Mouse (Mus musculus) urinary bladder, postnatal 36 days (tissue): ENCODE measurements around the gene Plb1.

Experiments
- DNase-seq, 2 experiments: peaks; one replicate each; pipeline ENCODE4 v3.0.0; 2022; ENCODE audit warnings: low spot score in 2 of 2, mixed read lengths in 1 of 2

The Plb1 gene

GRCm38 (mm10) chr5:32392281-32392680 is 159.8 kb downstream of the Plb1 start:
- DNase-seq = no peak

- DNase-seq = no peak
These were observed 162.1 kb downstream of the Plb1 start for GRCm38 (mm10) chr5:32394586-32394985.

DNA sequence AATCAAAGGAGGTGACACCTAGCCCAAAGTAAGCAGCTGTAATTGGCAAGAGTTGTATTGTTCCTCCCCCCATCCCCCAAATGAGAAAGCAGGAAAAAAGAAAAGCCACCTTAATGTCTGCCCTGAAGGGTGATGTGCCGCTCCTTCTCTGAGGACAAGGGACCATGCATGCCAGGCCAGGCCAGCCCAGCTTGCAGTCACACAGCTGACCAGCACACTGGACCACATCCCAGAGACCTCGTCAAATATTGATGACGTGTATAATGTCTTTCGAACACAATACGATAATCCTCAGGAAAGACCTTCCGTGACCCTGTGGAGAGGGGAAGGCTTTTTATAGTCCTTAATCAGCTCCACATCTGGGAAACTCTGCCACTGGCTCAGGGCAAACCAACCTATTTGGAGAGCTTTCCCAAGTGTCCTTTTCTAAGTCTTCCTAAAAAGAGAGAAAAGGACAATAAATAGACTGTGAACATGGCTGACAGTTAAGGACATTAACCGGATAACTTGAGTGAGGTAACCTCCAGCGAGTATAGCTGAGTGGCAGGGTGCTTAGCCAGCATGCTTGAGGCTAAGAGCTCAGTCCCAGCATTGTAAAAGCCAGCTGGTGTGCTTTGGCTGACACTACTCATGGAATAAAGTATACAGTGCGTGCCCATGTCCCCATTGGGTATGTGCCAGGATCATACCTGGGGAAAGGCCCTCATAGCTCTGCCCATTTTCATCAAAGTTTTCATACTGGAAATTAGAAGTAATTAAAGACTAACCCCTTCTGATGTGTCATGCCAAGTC is 162.8 kb downstream of the Plb1 start:
- DNase-seq = no peak

DNA sequence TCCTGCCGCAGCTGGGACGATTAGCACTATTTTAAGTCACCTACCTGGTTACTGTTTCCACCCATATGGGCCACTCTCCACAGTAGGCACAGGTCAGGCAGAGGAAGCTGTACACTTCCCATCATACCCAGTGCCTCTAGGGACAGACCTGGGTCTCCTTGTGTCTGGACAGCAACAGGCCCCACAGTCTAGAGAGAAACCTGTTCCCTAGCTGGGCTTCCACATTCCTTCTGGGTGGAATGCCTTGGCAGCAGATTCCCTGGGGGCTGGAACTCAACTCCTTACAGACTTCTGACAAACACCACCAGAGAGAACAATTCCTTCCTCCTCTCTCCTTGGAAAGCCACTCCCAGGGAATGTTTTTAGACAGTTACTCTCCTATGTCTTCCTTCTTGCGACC is 165.2 kb downstream of the Plb1 start:
- no peak for DNase-seq

DNA sequence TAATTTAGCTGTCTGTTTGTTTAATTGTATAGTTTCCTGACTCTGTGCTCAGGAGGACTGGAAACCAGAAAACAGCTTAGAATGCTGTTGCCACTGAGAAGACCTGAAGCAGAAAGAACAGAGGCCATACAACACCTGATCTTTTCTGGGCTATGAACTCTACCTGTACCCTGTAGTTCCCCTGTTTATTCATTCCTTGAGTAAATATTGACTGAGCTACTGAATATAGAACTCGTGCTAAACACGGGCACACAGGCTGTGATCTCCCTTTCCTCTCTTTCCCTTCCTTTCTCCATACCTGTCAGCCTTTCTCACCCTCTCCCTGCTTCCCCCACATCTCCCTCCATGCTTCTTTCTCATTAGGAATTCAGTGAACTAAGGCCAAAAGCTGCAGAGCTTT is 168.4 kb downstream of the Plb1 start:
- no peak for DNase-seq

GRCm38 (mm10) chr5:32403082-32403953 is 170.8 kb downstream of the Plb1 start:
- DNase-seq = no peak

- no peak for DNase-seq
These were observed 172.8 kb downstream of the Plb1 start for GRCm38 (mm10) chr5:32405199-32405855.

DNA sequence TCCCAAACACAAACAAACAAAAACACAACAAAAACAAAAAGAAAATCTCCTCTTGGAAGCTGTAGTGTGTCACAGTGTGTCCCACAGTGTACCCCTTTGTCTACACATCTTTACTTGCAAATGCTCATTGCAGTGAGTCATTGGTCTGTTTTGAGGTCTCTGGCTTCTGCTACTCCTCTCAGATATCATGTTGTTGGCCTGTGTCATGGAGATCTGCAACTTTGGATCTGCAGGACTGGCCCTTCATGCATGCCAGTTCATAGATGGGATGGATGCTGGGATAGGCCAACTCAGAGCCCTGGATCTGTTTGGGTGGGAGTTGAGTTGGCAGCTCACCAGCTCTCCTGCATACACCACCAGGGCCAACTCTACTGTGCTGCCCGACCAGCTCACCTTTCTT is 176.3 kb downstream of the Plb1 start:
- no peak for DNase-seq

DNA sequence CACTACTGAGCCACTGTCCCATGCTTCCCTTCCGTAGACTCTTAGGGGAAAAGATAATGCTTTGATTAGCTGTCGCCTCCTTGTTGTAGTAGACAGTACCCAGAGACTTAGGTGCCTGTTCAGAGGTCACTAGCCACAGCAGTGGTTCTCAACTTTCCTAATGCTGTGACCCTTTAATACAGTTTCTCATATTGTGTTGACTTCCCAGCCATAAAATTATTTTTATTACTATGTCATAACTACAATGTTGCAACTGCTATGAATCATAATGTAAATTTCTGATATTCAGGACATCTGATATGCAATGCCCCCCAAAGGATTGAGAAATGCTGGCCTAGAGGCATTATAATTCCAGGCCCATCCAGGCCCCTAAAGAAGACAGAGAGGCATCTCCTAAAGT is 177.2 kb downstream of the Plb1 start:
- no peak for DNase-seq

DNA sequence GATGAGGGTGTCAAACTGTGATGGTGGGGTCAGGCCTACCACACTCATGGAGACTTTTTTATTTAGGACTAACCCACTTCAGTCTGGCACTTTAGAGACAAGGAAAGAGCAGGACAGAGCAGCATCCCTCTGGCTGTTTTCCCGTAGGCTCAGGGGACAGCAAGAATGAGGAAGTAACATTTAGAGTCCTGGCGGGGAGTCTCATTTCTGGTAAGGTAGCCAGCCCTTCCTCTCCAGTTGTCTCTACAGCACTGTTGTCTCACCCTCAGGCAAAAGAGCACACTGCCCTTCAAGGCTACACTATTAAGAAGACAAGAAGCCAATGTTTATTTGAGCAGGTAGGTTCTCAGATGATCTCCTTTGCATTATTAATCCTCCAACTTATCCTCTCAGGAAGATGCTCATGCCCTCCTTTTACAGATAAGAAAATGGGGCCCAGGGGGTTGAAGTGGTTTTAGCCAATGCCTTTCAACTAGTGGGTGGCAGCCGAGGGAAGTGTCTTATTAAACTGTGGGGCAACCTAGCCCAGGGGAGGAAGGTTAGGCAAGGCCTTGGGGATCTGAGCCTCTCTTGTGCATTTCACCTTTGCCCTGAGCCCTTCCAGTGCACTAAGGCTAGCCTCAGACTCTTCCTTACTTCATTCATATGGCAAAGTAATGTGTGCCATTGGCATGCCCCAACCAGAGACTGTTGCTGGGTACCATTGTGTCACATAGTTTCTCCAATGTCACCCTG is 178.6 kb downstream of the Plb1 start:
- no peak for DNase-seq

- no peak for DNase-seq
These were observed 179.9 kb downstream of the Plb1 start for GRCm38 (mm10) chr5:32412186-32412950.

DNA sequence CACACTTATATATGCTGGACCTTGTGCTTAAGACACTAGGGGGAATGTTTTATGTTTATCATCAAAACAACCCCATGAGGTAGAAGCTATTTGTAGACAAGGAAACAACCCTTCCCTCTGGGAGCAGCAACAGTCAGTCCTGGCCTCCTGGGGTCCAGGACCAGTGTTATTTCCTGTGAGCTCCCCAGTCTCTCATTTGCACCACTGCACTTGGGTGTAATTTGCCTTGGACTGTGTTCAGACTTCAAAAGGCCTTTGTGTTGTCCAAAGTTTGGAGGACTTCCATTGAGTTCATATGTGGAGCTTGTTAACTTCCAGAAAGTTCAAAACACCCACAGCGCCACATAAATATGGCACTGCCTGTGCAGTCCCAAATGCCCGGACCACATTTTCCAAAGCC is 180.6 kb downstream of the Plb1 start:
- no peak for DNase-seq

GRCm38 (mm10) chr5:32413569-32413968 is 181.1 kb downstream of the Plb1 start:
- DNase-seq = no peak

GRCm38 (mm10) chr5:32414461-32414985 is 182.0 kb downstream of the Plb1 start:
- no peak for DNase-seq

DNA sequence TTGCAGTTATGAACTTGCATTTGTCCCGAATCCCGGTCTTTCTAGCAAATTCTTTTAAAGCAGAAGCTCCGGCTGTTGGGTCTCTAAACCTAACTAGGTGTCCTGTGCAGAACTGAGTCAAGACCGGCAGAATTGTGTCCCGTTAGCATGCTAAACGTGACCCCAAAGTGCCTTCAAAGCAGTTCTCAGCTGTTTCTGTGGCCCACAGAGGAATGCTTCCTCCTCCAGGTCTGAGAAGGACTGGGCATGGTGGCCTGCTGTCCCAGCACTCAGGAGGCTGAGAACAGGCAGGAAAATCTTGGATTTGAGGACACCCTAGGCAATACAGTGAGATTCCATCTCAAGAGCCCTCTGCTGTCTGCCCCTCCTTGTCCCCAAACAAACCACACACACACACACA is 183.0 kb downstream of the Plb1 start:
- DNase-seq = no peak
